Mouse (Mus musculus) lung, adult 2 months (tissue): ENCODE data around the gene Rabif.

Source experiments
- CTCF ChIP-seq: fragments of 200-500 bp; IDR thresholded peaks from 2 replicates; pipeline ENCODE4 v1.5.1; 2011; ENCODE audit warnings: mild to moderate bottlenecking, low read length, control low read depth; ENCODE audit not compliant: insufficient read depth
- POLR2A ChIP-seq: fragments of 200-500 bp; IDR thresholded peaks from 2 replicates; pipeline ENCODE4 v1.6.1; 2011; ENCODE audit warnings: low read depth, mild to moderate bottlenecking, control low read depth, low read length, borderline replicate concordance; ENCODE audit errors: extremely low read depth

- TF ChIP-seq POLR2A (no peak), CTCF (no peak)
Measured at GRCm38 (mm10) chr1:134555240-134555870, 60.9 kb downstream of the Rabif start.
